Mouse (Mus musculus): Measurements from ENCODE around the gene Jpt1. TPM values are rescaled to one million over a fixed set of nuclear protein-coding genes. Genes with fewer than 3 reads are reported as not detected.

The Jpt1 gene
- total and polyA plus RNA-seq, 3 experiments, result 110 to 116 (median 110) TPM

DNA sequence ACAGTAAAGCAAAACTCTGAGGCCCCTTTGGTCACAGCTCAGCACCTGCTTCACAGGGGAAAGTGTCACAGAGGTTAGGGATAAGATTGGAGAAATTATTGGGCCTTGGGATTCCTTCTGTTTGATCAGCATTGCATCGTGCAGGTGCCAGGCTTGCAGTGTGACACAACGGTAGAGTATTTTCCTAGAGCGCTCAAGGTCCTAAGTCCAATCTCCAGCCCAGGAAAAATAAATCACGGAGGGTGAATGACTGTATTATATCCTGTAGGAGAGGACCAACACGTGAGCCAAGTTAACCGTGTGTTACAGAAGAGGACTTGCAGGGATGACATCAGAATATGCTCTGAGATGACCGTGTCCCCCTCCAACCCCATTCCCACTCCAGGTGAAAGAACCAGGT, 64.0 kb downstream of the Jpt1 start:
- Histone ChIP-seq H3K4me3 (no peak overlapping the region), H3K27ac (no peak overlapping the region), H3K79me2 (replicated peaks; ENCODE audit: control insufficient read depth, insufficient read depth, low read length) (no peaks in the 10 kb centered on the region), H3K36me3 (ENCODE audit: control insufficient read depth, insufficient read depth, low read length) (no peaks in the 10 kb centered on the region), H3K9ac (ENCODE audit: low read depth, low read length) (no peak overlapping the region), H3K4me1 (ENCODE audit: control insufficient read depth, insufficient read depth, low read length) (peaks cover 5% of the 10 kb centered on the region; the same call in 1 of the 2 replicates), H3K27me3 (ENCODE audit: control insufficient read depth, insufficient read depth, low read length) (no peaks in the 10 kb centered on the region)
- TF ChIP-seq POLR2A (IDR thresholded peaks at IDR 0.05; ENCODE audit: insufficient read depth, low read depth, low read length), result no peak
- no peak for TF ChIP-seq CTCF (IDR thresholded peaks at IDR 0.05)
- TF ChIP-seq EP300 (IDR thresholded peaks at IDR 0.05; ENCODE audit: insufficient read depth, low read depth, low read length), result no peak
- intact Hi-C loops (cut with DNase I), result no loop called here
- DNase-seq, result no peak
- WGBS, result 79% methylated on average over 7 of the region's 7 CpGs

DNA sequence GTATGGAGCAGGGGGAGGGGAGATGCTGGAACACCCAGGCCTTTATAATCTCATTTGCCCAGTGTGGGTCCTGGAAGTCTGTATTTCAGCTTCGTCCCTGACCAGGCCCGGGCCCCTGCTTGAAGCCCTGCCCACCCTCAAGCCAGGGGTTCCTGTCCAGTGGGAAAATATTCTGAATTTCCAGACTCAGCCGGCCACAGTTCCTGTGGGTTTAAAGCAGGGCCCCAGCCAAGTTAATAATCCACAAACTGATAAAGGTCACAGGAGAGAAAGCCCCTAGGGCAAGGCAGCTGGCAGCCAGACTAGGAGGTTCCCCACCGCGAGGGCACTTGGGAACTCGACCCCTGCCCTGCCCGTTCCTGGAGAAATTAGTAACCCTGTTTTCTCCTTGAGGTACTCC, 65.2 kb downstream of the Jpt1 start:
- peaks cover 5% of the 10 kb centered on the region; the same call in 1 of the 2 replicates for H3K4me1 ChIP-seq (ENCODE audit: control insufficient read depth, insufficient read depth, low read length)
- intact Hi-C loops (cut with DNase I), result no loop called here
- 65% methylated on average over 7 of the region's 7 CpGs for WGBS
- H3K79me2 ChIP-seq (replicated peaks; ENCODE audit: control insufficient read depth, insufficient read depth, low read length), result no peaks in the 10 kb centered on the region
- no peak overlapping the region for H3K9ac ChIP-seq (ENCODE audit: low read depth, low read length)
- no peaks in the 10 kb centered on the region for H3K27me3 ChIP-seq (ENCODE audit: control insufficient read depth, insufficient read depth, low read length)
- no peak overlapping the region for H3K4me3 ChIP-seq
- no peak for DNase-seq
- no peak overlapping the region for H3K27ac ChIP-seq
- TF ChIP-seq CTCF (IDR thresholded peaks at IDR 0.05), result no peak
- TF ChIP-seq EP300 (IDR thresholded peaks at IDR 0.05; ENCODE audit: insufficient read depth, low read depth, low read length), result no peak
- no peak for TF ChIP-seq POLR2A (IDR thresholded peaks at IDR 0.05; ENCODE audit: insufficient read depth, low read depth, low read length)
- H3K36me3 ChIP-seq (ENCODE audit: control insufficient read depth, insufficient read depth, low read length), result no peaks in the 10 kb centered on the region

DNA sequence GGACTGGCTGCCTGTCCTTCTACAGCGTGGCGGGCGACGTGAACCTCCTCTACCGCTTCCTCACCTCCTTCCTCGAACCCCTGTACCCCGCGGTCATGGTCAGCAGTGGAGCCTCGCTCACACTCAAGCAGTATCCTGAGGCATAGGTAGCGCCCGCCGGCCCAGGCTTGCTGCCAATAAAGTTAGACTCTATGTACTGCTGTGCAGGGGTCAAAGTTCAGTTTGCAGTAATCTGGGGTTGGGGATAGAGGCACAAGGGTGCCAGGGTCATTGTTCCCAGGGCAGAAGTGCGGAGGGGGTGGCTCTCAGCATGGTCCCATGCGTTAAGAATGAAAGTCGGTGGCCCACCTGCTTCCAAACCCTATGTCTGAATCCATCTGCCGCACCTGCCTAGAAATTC, 66.1 kb downstream of the Jpt1 start:
- Histone ChIP-seq H3K9ac (ENCODE audit: low read depth, low read length) (no peak overlapping the region), H3K27me3 (ENCODE audit: control insufficient read depth, insufficient read depth, low read length) (no peaks in the 10 kb centered on the region), H3K27ac (no peak overlapping the region), H3K4me1 (ENCODE audit: control insufficient read depth, insufficient read depth, low read length) (peaks cover 5% of the 10 kb centered on the region; the same call in 1 of the 2 replicates), H3K36me3 (ENCODE audit: control insufficient read depth, insufficient read depth, low read length) (no peaks in the 10 kb centered on the region), H3K4me3 (no peak overlapping the region), H3K79me2 (replicated peaks; ENCODE audit: control insufficient read depth, insufficient read depth, low read length) (no peaks in the 10 kb centered on the region)
- 90% methylated on average over 16 of the region's 16 CpGs for WGBS
- no peak for DNase-seq
- intact Hi-C loops (cut with DNase I), result no loop called here
- TF ChIP-seq EP300 (IDR thresholded peaks at IDR 0.05; ENCODE audit: insufficient read depth, low read depth, low read length) (no peak), POLR2A (IDR thresholded peaks at IDR 0.05; ENCODE audit: insufficient read depth, low read depth, low read length) (no peak), CTCF (IDR thresholded peaks at IDR 0.05) (no peak)

Small RNA genes lying within 50 kb of the gene (microRNA-seq; reads per million reads assigned to microRNA genes)
- gene Mir3968, result 0 to 0.39 reads per million in 2 experiments

Other genes starting within 250 kb of the Jpt1 start
- gene Grin2c, start 247.1 kb downstream of the Jpt1 start, total RNA-seq (2021), result under 1 TPM; 0.25 to 0.26 TPM
- 1.6 and 2.0 TPM in 2 replicates for gene Grin2c, start 247.1 kb downstream of the Jpt1 start, polyA plus RNA-seq (2012; rRNA removed)
- 1 to 10 TPM; 7.1 to 8.8 TPM for gene Fdxr, start 237.3 kb downstream of the Jpt1 start, total RNA-seq (2021)
- gene Fdxr, start 237.3 kb downstream of the Jpt1 start, polyA plus RNA-seq (2012; rRNA removed), result 8.4 and 8.7 TPM in 2 replicates
- 1 to 10 TPM; 1.6 to 1.8 TPM for gene Fads6, start 216.7 kb downstream of the Jpt1 start, total RNA-seq (2021)
- gene Fads6, start 216.7 kb downstream of the Jpt1 start, polyA plus RNA-seq (2012; rRNA removed), result 1.9 and 2.0 TPM in 2 replicates
- gene Otop2, start 207.2 kb downstream of the Jpt1 start, total RNA-seq (2021), result not detected
- not detected in 2 replicates for gene Otop2, start 207.2 kb downstream of the Jpt1 start, polyA plus RNA-seq (2012; rRNA removed)
- gene Ush1g, start 192.3 kb downstream of the Jpt1 start, total RNA-seq (2021), result under 1 TPM in 1 of 2 experiments, not detected in 1; 0.07 TPM
- gene Ush1g, start 192.3 kb downstream of the Jpt1 start, polyA plus RNA-seq (2012; rRNA removed), result 0.10 and 0.18 TPM in 2 replicates
- not detected for gene Otop3, start 179.7 kb downstream of the Jpt1 start, total RNA-seq (2021)
- gene Otop3, start 179.7 kb downstream of the Jpt1 start, polyA plus RNA-seq (2012; rRNA removed), result not detected in 2 replicates
- 1 to 10 TPM; 3.0 to 5.1 TPM for gene Hid1, start 146.6 kb downstream of the Jpt1 start, total RNA-seq (2021)
- 6.1 and 7.3 TPM in 2 replicates for gene Hid1, start 146.6 kb downstream of the Jpt1 start, polyA plus RNA-seq (2012; rRNA removed)
- gene Cdr2l, start 132.5 kb downstream of the Jpt1 start, total RNA-seq (2021), result 1 to 10 TPM; 4.5 TPM
- 6.2 and 6.7 TPM in 2 replicates for gene Cdr2l, start 132.5 kb downstream of the Jpt1 start, polyA plus RNA-seq (2012; rRNA removed)
- gene Mrpl58, start 110.6 kb downstream of the Jpt1 start, total RNA-seq (2021), result 100 to 1,000 TPM; 144 to 159 TPM
- gene Mrpl58, start 110.6 kb downstream of the Jpt1 start, polyA plus RNA-seq (2012; rRNA removed), result 82.7 and 104 TPM in 2 replicates
- 1,000 to 10,000 TPM; 1,964 to 2,328 TPM for gene Atp5h, start 94.4 kb downstream of the Jpt1 start, total RNA-seq (2021)
- 830 and 1,376 TPM in 2 replicates for gene Atp5h, start 94.4 kb downstream of the Jpt1 start, polyA plus RNA-seq (2012; rRNA removed)
- 10 to 100 TPM; 26.6 to 30.0 TPM for gene Kctd2, start 94.3 kb downstream of the Jpt1 start, total RNA-seq (2021)
- gene Kctd2, start 94.3 kb downstream of the Jpt1 start, polyA plus RNA-seq (2012; rRNA removed), result 22.9 and 31.9 TPM in 2 replicates
- gene Trim80, start 73.8 kb downstream of the Jpt1 start, total RNA-seq (2021), result under 1 TPM in 1 of 2 experiments, not detected in 1; 0.13 TPM
- 0.33 TPM in 1 of 2 replicates, not detected in the other for gene Trim80, start 73.8 kb downstream of the Jpt1 start, polyA plus RNA-seq (2012; rRNA removed)
- not detected for gene Slc16a5, start 51.9 kb downstream of the Jpt1 start, total RNA-seq (2021)
- 0.06 and 0.18 TPM in 2 replicates for gene Slc16a5, start 51.9 kb downstream of the Jpt1 start, polyA plus RNA-seq (2012; rRNA removed)
- gene Armc7, start 38.7 kb downstream of the Jpt1 start, total RNA-seq (2021), result 1 to 10 TPM; 1.9 to 2.7 TPM
- gene Armc7, start 38.7 kb downstream of the Jpt1 start, polyA plus RNA-seq (2012; rRNA removed), result 2.3 and 3.3 TPM in 2 replicates
- 10 to 100 TPM; 10.9 to 12.9 TPM for gene Nt5c, start 22.5 kb downstream of the Jpt1 start, total RNA-seq (2021)
- 11.7 and 12.4 TPM in 2 replicates for gene Nt5c, start 22.5 kb downstream of the Jpt1 start, polyA plus RNA-seq (2012; rRNA removed)
- 100 to 1,000 TPM; 168 to 177 TPM for gene Sumo2, start 21.9 kb upstream of the Jpt1 start, total RNA-seq (2021)
- 64.7 and 126 TPM in 2 replicates for gene Sumo2, start 21.9 kb upstream of the Jpt1 start, polyA plus RNA-seq (2012; rRNA removed)
- 10 to 100 TPM; 19.8 to 20.2 TPM for gene Nup85, start 50.0 kb upstream of the Jpt1 start, total RNA-seq (2021)
- gene Nup85, start 50.0 kb upstream of the Jpt1 start, polyA plus RNA-seq (2012; rRNA removed), result 28.0 and 44.1 TPM in 2 replicates
- 10 to 100 TPM; 74.6 to 80.1 TPM for gene Mrps7, start 89.5 kb upstream of the Jpt1 start, total RNA-seq (2021)
- 33.9 and 40.2 TPM in 2 replicates for gene Mrps7, start 89.5 kb upstream of the Jpt1 start, polyA plus RNA-seq (2012; rRNA removed)
- gene Gga3, start 89.7 kb upstream of the Jpt1 start, total RNA-seq (2021), result 10 to 100 TPM; 16.5 to 20.3 TPM
- 15.4 and 17.1 TPM in 2 replicates for gene Gga3, start 89.7 kb upstream of the Jpt1 start, polyA plus RNA-seq (2012; rRNA removed)
- 10 to 100 TPM; 51.3 to 54.7 TPM for gene Mif4gd, start 98.6 kb upstream of the Jpt1 start, total RNA-seq (2021)
- 94.0 and 123 TPM in 2 replicates for gene Mif4gd, start 98.6 kb upstream of the Jpt1 start, polyA plus RNA-seq (2012; rRNA removed)
- 10 to 100 TPM; 32.9 to 40.7 TPM for gene Slc25a19, start 113.9 kb upstream of the Jpt1 start, total RNA-seq (2021)
- gene Slc25a19, start 113.9 kb upstream of the Jpt1 start, polyA plus RNA-seq (2012; rRNA removed), result 97.1 and 106 TPM in 2 replicates
- 100 to 1,000 TPM; 107 to 109 TPM for gene Grb2, start 194.2 kb upstream of the Jpt1 start, total RNA-seq (2021)
- gene Grb2, start 194.2 kb upstream of the Jpt1 start, polyA plus RNA-seq (2012; rRNA removed), result 52.0 and 73.2 TPM in 2 replicates

All from heart, adult 2 months (tissue).